Mouse (Mus musculus): Measurements from ENCODE around the gene Vmn1r230. TPM values are rescaled to one million over a fixed set of nuclear protein-coding genes. Genes with fewer than 3 reads are reported as not detected.

The Vmn1r230 gene
- polyA plus RNA-seq (2014; fragmentation: Nextera tagmentation; extraction: Ambion mirVana), result not detected in 2 replicates

GRCm38 (mm10) chr17:20840144-20840543 lies at the start of gene Vmn1r230:
Vmn1r230 (plus strand) TSS chr17:20840444.
- no peak within 1 kb of the TSS for H3K4me3 ChIP-seq (ENCODE audit: low read length)
- ATAC-seq (ENCODE audit: low FRiP score, low TSS enrichment), result no peak
- H3K27me3 ChIP-seq (ENCODE audit: control insufficient read depth, insufficient read depth, low read length), result no peaks in the 10 kb centered on the region
- H3K4me1 ChIP-seq (ENCODE audit: control insufficient read depth, insufficient read depth, low read length), result no peaks in the 10 kb centered on the region
- WGBS, result 25% methylated on average over 1 of the region's 1 CpGs
- H3K4me2 ChIP-seq (replicated peaks; ENCODE audit: low read depth, low read length), result no peak within 1 kb of the TSS
- no peak within 1 kb of the TSS for H3K9ac ChIP-seq (ENCODE audit: low read depth, low read length)
- H3K36me3 ChIP-seq (ENCODE audit: control insufficient read depth, insufficient read depth, low read length), result no peaks in the 10 kb centered on the region
- H3K9me3 ChIP-seq (ENCODE audit: control insufficient read depth, low read length), result no peaks in the 10 kb centered on the region
- H3K27ac ChIP-seq (ENCODE audit: low read depth, low read length), result no peak within 1 kb of the TSS

- H3K27me3 ChIP-seq (ENCODE audit: control insufficient read depth, insufficient read depth, low read length), result no peaks in the 10 kb centered on the region
- no peaks in the 10 kb centered on the region for H3K4me1 ChIP-seq (ENCODE audit: control insufficient read depth, insufficient read depth, low read length)
- no peak within 1 kb of the TSS for H3K4me2 ChIP-seq (replicated peaks; ENCODE audit: low read depth, low read length)
- H3K9ac ChIP-seq (ENCODE audit: low read depth, low read length), result no peak within 1 kb of the TSS
- no peaks in the 10 kb centered on the region for H3K9me3 ChIP-seq (ENCODE audit: control insufficient read depth, low read length)
- WGBS, result 63% methylated on average over 1 of the region's 1 CpGs
- H3K27ac ChIP-seq (ENCODE audit: low read depth, low read length), result no peak within 1 kb of the TSS
- no peak within 1 kb of the TSS for H3K4me3 ChIP-seq (ENCODE audit: low read length)
- no peaks in the 10 kb centered on the region for H3K36me3 ChIP-seq (ENCODE audit: control insufficient read depth, insufficient read depth, low read length)
- no peak for ATAC-seq (ENCODE audit: low FRiP score, low TSS enrichment)
These were observed 29.0 kb upstream of the Vmn1r230 start, which contains the start of gene Vmn1r229 for GRCm38 (mm10) chr17:20811255-20811654. Vmn1r229 (plus strand) TSS chr17:20811555.

Other genes starting within 250 kb of the Vmn1r230 start
- 0.03 and 0.06 TPM in 2 replicates for gene Vmn2r110, start 244.0 kb upstream of the Vmn1r230 start, polyA plus RNA-seq (2014; fragmentation: Nextera tagmentation; extraction: Ambion mirVana)
- gene Fpr-rs3, start 215.6 kb upstream of the Vmn1r230 start, polyA plus RNA-seq (2014; fragmentation: Nextera tagmentation; extraction: Ambion mirVana), result not detected in 2 replicates
- gene Vmn1r226, start 157.6 kb upstream of the Vmn1r230 start, polyA plus RNA-seq (2014; fragmentation: Nextera tagmentation; extraction: Ambion mirVana), result not detected in 2 replicates
- gene Vmn1r227, start 110.6 kb upstream of the Vmn1r230 start, polyA plus RNA-seq (2014; fragmentation: Nextera tagmentation; extraction: Ambion mirVana), result not detected in 2 replicates
- gene Vmn1r228, start 54.3 kb upstream of the Vmn1r230 start, polyA plus RNA-seq (2014; fragmentation: Nextera tagmentation; extraction: Ambion mirVana), result not detected in 2 replicates
- not detected in 2 replicates for gene Vmn1r229, start 28.9 kb upstream of the Vmn1r230 start, polyA plus RNA-seq (2014; fragmentation: Nextera tagmentation; extraction: Ambion mirVana)
- not detected in 2 replicates for gene Vmn1r231, start 64.6 kb downstream of the Vmn1r230 start, polyA plus RNA-seq (2014; fragmentation: Nextera tagmentation; extraction: Ambion mirVana)
- gene Vmn1r232, start 79.3 kb downstream of the Vmn1r230 start, polyA plus RNA-seq (2014; fragmentation: Nextera tagmentation; extraction: Ambion mirVana), result not detected in 2 replicates
- 384 and 485 TPM in 2 replicates for gene Ppp2r1a, start 104.9 kb downstream of the Vmn1r230 start, polyA plus RNA-seq (2014; fragmentation: Nextera tagmentation; extraction: Ambion mirVana)
- not detected in 2 replicates for gene Vmn1r233, start 156.0 kb downstream of the Vmn1r230 start, polyA plus RNA-seq (2014; fragmentation: Nextera tagmentation; extraction: Ambion mirVana)
- gene Zfp160, start 168.5 kb downstream of the Vmn1r230 start, polyA plus RNA-seq (2014; fragmentation: Nextera tagmentation; extraction: Ambion mirVana), result 16.7 and 17.2 TPM in 2 replicates